9 mouse cellular contexts compared by ENCODE assay signal in the genomic region with DNA sequence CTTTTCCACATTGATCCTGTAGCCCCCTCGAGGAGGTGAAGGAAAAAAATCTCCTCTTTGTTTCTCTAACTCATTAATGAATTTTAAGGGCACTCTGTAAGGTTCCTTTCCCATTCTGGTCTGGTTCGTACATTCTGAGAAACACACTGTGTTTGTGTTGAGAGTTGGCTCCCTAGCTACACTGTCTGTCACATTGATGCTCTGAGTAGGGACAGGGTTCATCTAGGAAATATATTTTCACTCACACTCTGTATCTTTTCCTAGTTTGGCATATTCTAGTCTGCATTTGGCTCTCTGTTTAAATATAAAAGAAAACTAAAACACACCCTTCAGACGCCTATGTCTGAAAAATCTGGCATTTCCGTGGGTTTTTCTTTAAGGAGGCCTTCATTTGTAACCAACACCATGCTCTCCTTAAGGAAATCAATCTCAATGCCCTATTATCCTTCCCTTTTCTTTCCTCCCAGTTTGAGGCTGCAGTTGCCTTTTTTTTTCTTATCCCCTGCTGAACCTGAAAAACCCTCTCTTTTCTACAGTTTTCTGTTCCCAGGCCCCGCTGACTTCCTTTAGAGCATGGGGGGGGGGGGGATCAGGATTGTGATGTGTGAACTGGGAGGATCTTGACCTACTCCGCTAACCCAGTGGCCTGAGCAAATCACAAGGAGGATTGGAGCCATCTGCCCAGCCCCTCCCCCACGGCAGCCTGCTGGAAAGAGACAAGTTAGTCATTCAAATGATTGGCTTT. TPM values are rescaled to one million over a fixed set of nuclear protein-coding genes. Genes with fewer than 3 reads are reported as not detected.
DNase-seq lines count a peak whose midpoint lies in the region; ATAC-seq lines count a peak whose summit lies in the region.
"Had no signal": no experiment of that assay in that cellular context is flagged by ENCODE, and none has a peak within 500 bp of the region (broad histone marks: within the 10 kb centered on the region; RNA-seq: fewer than 3 reads in every experiment).

No protein-coding gene starts in this region.

- peak; percentile 31 for DNase-seq in urinary bladder, postnatal 25 days (ENCODE audit: low spot score)
- no peak for DNase-seq in urinary bladder, adult 2 months (ENCODE audit: low spot score)
- peak; percentile 90 for DNase-seq in kidney, postnatal 10 days
- peak; percentile 35 for DNase-seq in liver, embryonic 11.5 days (ENCODE audit: low spot score)
- peak; percentile 21 for DNase-seq in ovary, postnatal 14 days (ENCODE audit: low spot score)
- DNase-seq in B cell, adult 2 months = no peak
- DNase-seq: liver, embryonic 13.5 days had no signal

- H3K4me3 ChIP-seq in embryonic facial prominence, embryonic 15.5 days (replicated peaks) = no peak overlapping the region
- H3K4me3 ChIP-seq in heart, embryonic 12.5 days = no peak overlapping the region
- H3K4me3 ChIP-seq in liver, embryonic 11.5 days (ENCODE audit: low read depth, low read length) = no peak overlapping the region
- H3K4me3 ChIP-seq: liver, embryonic 13.5 days had no signal

- no peak for ATAC-seq in embryonic facial prominence, embryonic 15.5 days (ENCODE audit: insufficient number of reproducible peaks, low FRiP score, low TSS enrichment, low read depth)
- peak; percentile 53; the same call in 1 of the 2 replicates for ATAC-seq in heart, embryonic 12.5 days (ENCODE audit: insufficient number of reproducible peaks, low FRiP score)
- ATAC-seq in liver, embryonic 11.5 days (replicated peaks; ENCODE audit: low FRiP score) = 0 out of 2 replicates have a peak, but pooled peaks have one; percentile 31

- H3K9me3 ChIP-seq in embryonic facial prominence, embryonic 15.5 days (replicated peaks) = no peaks in the 10 kb centered on the region
- no peaks in the 10 kb centered on the region for H3K9me3 ChIP-seq in heart, embryonic 12.5 days (replicated peaks)
- no peaks in the 10 kb centered on the region for H3K9me3 ChIP-seq in liver, embryonic 11.5 days (ENCODE audit: control insufficient read depth, low read length)
- H3K9me3 ChIP-seq: liver, embryonic 13.5 days had no signal

- H3K9ac ChIP-seq in embryonic facial prominence, embryonic 15.5 days = no peak overlapping the region
- H3K9ac ChIP-seq in heart, embryonic 12.5 days = no peak overlapping the region
- no peak overlapping the region for H3K9ac ChIP-seq in liver, embryonic 11.5 days (ENCODE audit: low read depth, low read length)
- H3K9ac ChIP-seq: liver, embryonic 13.5 days had no signal

- no peaks in the 10 kb centered on the region for H3K36me3 ChIP-seq in embryonic facial prominence, embryonic 15.5 days
- H3K36me3 ChIP-seq in heart, embryonic 12.5 days = no peaks in the 10 kb centered on the region
- H3K36me3 ChIP-seq in liver, embryonic 11.5 days (ENCODE audit: control insufficient read depth, insufficient read depth, low read length) = no peaks in the 10 kb centered on the region
- H3K36me3 ChIP-seq: liver, embryonic 13.5 days had no signal

- no peaks in the 10 kb centered on the region for H3K4me1 ChIP-seq in embryonic facial prominence, embryonic 15.5 days
- no peaks in the 10 kb centered on the region for H3K4me1 ChIP-seq in heart, embryonic 12.5 days (replicated peaks)
- no peaks in the 10 kb centered on the region for H3K4me1 ChIP-seq in liver, embryonic 11.5 days (replicated peaks; ENCODE audit: control insufficient read depth, insufficient read depth, low read length)
- H3K4me1 ChIP-seq: liver, embryonic 13.5 days had no signal

- H3K4me2 ChIP-seq in embryonic facial prominence, embryonic 15.5 days (replicated peaks) = peak overlapping the region; percentile 23; the same call in 1 of the 2 replicates
- peak overlapping the region; percentile 45 for H3K4me2 ChIP-seq in heart, embryonic 12.5 days
- no peak overlapping the region for H3K4me2 ChIP-seq in liver, embryonic 11.5 days
- H3K4me2 ChIP-seq: liver, embryonic 13.5 days had no signal

- 15% methylated on average over 7 of the region's 7 CpGs for WGBS in embryonic facial prominence, embryonic 15.5 days
- 24% methylated on average over 7 of the region's 7 CpGs for WGBS in heart, embryonic 12.5 days
- 27% methylated on average over 7 of the region's 7 CpGs for WGBS in liver, embryonic 11.5 days

- H3K27ac ChIP-seq in embryonic facial prominence, embryonic 15.5 days (replicated peaks) = no peak overlapping the region
- no peak overlapping the region for H3K27ac ChIP-seq in heart, embryonic 12.5 days (ENCODE audit: poor library complexity, severe bottlenecking)
- no peak overlapping the region for H3K27ac ChIP-seq in liver, embryonic 11.5 days (ENCODE audit: low read depth, low read length)
- H3K27ac ChIP-seq: liver, embryonic 13.5 days had no signal

- H3K27me3 ChIP-seq in embryonic facial prominence, embryonic 15.5 days = no peaks in the 10 kb centered on the region
- no peaks in the 10 kb centered on the region for H3K27me3 ChIP-seq in heart, embryonic 12.5 days (replicated peaks)
- H3K27me3 ChIP-seq in liver, embryonic 11.5 days (replicated peaks; ENCODE audit: control insufficient read depth, insufficient read depth, low read length) = no peaks in the 10 kb centered on the region

RNA-seq across cellular contexts. Expression of gene Fabp7, which starts 0.4 kb away (rescaled TPM):
- 0.95 and 1.4 TPM in 2 replicates for polyA plus RNA-seq in urinary bladder, adult 2 months (2012; rRNA removed)
- polyA plus RNA-seq in embryonic facial prominence, embryonic 15.5 days (2015; fragmentation: Nextera tagmentation; extraction: Ambion mirVana) = 23.2 and 43.7 TPM in 2 replicates
- polyA plus RNA-seq in heart, embryonic 12.5 days (2016; fragmentation: Nextera tagmentation; extraction: Ambion mirVana) = 1.8 and 3.9 TPM in 2 replicates
- polyA plus RNA-seq in liver, embryonic 11.5 days (2014; fragmentation: Nextera tagmentation; extraction: Ambion mirVana) = 1.9 and 2.8 TPM in 2 replicates

RNA-seq across cellular contexts. Expression of gene Smpdl3a, which starts 9.8 kb away (rescaled TPM):
- 46.4 and 50.2 TPM in 2 replicates for polyA plus RNA-seq in urinary bladder, adult 2 months (2012; rRNA removed)
- polyA plus RNA-seq in embryonic facial prominence, embryonic 15.5 days (2015; fragmentation: Nextera tagmentation; extraction: Ambion mirVana) = 22.0 and 22.4 TPM in 2 replicates
- polyA plus RNA-seq in heart, embryonic 12.5 days (2016; fragmentation: Nextera tagmentation; extraction: Ambion mirVana) = 25.2 and 26.4 TPM in 2 replicates
- 9.0 and 13.4 TPM in 2 replicates for polyA plus RNA-seq in liver, embryonic 11.5 days (2014; fragmentation: Nextera tagmentation; extraction: Ambion mirVana)

Comparison
In these comparisons a context has a peak if more than half of its experiments do, and no peak if none do; other contexts are left out.
1. DNase-seq: peak in urinary bladder, postnatal 25 days (single experiment), kidney, postnatal 10 days (single experiment), liver, embryonic 11.5 days (single experiment) and ovary, postnatal 14 days (single experiment); none in urinary bladder, adult 2 months (single experiment) and B cell, adult 2 months (0 of 2).